In genomic region chr11:69580091-69580514, GRCm38 (mm10) we compare ENCODE assay signal across 8 mouse cellular contexts. TPM values are rescaled to one million over a fixed set of nuclear protein-coding genes. Genes with fewer than 3 reads are reported as not detected.
A peak's percentile ranks its signal among the peaks of the same experiment; 100 is the strongest.
DNase-seq lines count a peak whose midpoint lies in the region; ATAC-seq lines count a peak whose summit lies in the region.

Gene Wrap53 (minus strand): TSS chr11:69580255.
Gene Trp53 (plus strand): TSS chr11:69580359.

- ATAC-seq in megakaryocyte progenitor cell, adult 5-6 weeks (replicated peaks; ENCODE audit: poor library complexity), result peak; percentile 57

- DNase-seq in adipocyte (ENCODE audit: low spot score), result peak; percentile 98
- peak; percentile 96 for DNase-seq in embryo, embryonic 10 days (ENCODE audit: low spot score)
- DNase-seq in gastrocnemius, postnatal 10 days, result peak; percentile 81
- peak; percentile 96 for DNase-seq in induced T-regulatory cell, adult 2 months (ENCODE audit: low read depth)
- DNase-seq in left cerebral cortex, adult 9 months (ENCODE audit: low spot score in 2 of 2), result peak; percentile 86 to 92
- DNase-seq in right cerebral cortex, postnatal 14 days, result peak; percentile 78
- DNase-seq in urinary bladder, postnatal 36 days (ENCODE audit: low spot score in 2 of 2), result peak; percentile 85 to 89

RNA-seq across cellular contexts. Expression of gene Wrap53, which starts in this region (rescaled TPM):
- total RNA-seq in gastrocnemius, postnatal 10 days (2021), result 1 to 10 TPM; 4.3 to 5.5 TPM
- total RNA-seq in megakaryocyte progenitor cell, adult 5-6 weeks (2015), result 16.2 and 18.3 TPM in 2 replicates
- total RNA-seq in megakaryocyte progenitor cell, adult 5-6 weeks (2017), result 6.2 and 6.9 TPM in 2 replicates

RNA-seq across cellular contexts. Expression of gene Trp53, which starts in this region (rescaled TPM):
- 10 to 100 TPM; 30.9 to 41.2 TPM for total RNA-seq in gastrocnemius, postnatal 10 days (2021)
- 124 and 173 TPM in 2 replicates for total RNA-seq in megakaryocyte progenitor cell, adult 5-6 weeks (2015)
- total RNA-seq in megakaryocyte progenitor cell, adult 5-6 weeks (2017), result 65.1 and 65.6 TPM in 2 replicates

Comparison
In these comparisons a context has a peak if more than half of its experiments do, and no peak if none do; other contexts are left out.
1. Peak in every context shown above with its lines: DNase-seq and ATAC-seq.